Mouse (Mus musculus) adipose tissue, adult 10 weeks (tissue): ENCODE data around the gene 9530077C05Rik. TPM values are rescaled to one million over a fixed set of nuclear protein-coding genes. Genes with fewer than 3 reads are reported as not detected.

Experiments
- polyA plus RNA-seq: library from polyadenylated mRNA; stranded (reverse); fragments of 350-450 nt; fragmentation: Illumina TruSeq; extraction: RNeasy Lipid Tissue Mini Kit (QIAGEN cat#74804); gene quantifications from one replicate; pipeline ENCODE4 v1.2.3, GENCODE M21; 2014; ENCODE audit warnings: low read depth, low replicate concordance

9530077C05Rik gene
- 5.6 TPM for polyA plus RNA-seq

GRCm38 (mm10) chr9:22411002-22411857 is at the start of gene 9530077C05Rik:
Gene 9530077C05Rik (plus strand): TSS chr9:22411513.

GRCm38 (mm10) chr9:22389021-22389476 is 22.3 kb upstream of the 9530077C05Rik start, which contains the start of gene Anln:
Gene Anln (minus strand): TSS chr9:22389188.

GRCm38 (mm10) chr9:22453990-22454389 is 42.7 kb downstream of the 9530077C05Rik start, which contains the start of gene Gm17545:
Gene Gm17545 (plus strand): TSS chr9:22454290.

GRCm38 (mm10) chr9:22469643-22470042 is 58.3 kb downstream of the 9530077C05Rik start, which contains the start of gene Rp9:
Gene Rp9 (minus strand): TSS chr9:22469743.

GRCm38 (mm10) chr9:22475424-22475868 is 64.1 kb downstream of the 9530077C05Rik start, which contains the start of gene Bbs9:
Gene Bbs9 (plus strand): TSS chr9:22475715.

Other genes starting within 250 kb of the 9530077C05Rik start
- gene Zfp872, start 223.4 kb upstream of the 9530077C05Rik start, polyA plus RNA-seq: 3.3 TPM
- 40.6 TPM for gene Zfp809, start 185.8 kb upstream of the 9530077C05Rik start, polyA plus RNA-seq
- gene Zfp599, start 151.6 kb upstream of the 9530077C05Rik start, polyA plus RNA-seq: 0.55 TPM
- 13.2 TPM for gene Zfp810, start 103.9 kb upstream of the 9530077C05Rik start, polyA plus RNA-seq
- gene Anln, start 22.3 kb upstream of the 9530077C05Rik start, polyA plus RNA-seq: 8.1 TPM
- gene Gm17545, start 42.8 kb downstream of the 9530077C05Rik start, polyA plus RNA-seq: not detected
- gene Rp9, start 58.2 kb downstream of the 9530077C05Rik start, polyA plus RNA-seq: 44.5 TPM
- gene Bbs9, start 64.2 kb downstream of the 9530077C05Rik start, polyA plus RNA-seq: 10.1 TPM